Mouse (Mus musculus) kidney, embryonic 14.5 days (tissue): ENCODE data around the gene 1520401A03Rik. TPM values are rescaled to one million over a fixed set of nuclear protein-coding genes. Genes with fewer than 3 reads are reported as not detected.

ENCODE experiments used
- ATAC-seq: fragments of 200-750 bp; cut with Nextera tagmentation; 2 replicates; pipeline ENCODE4 v1.8.0; 2017; ENCODE audit warnings: moderate number of reproducible peaks, mild to moderate bottlenecking, moderate TSS enrichment, moderate library complexity; ENCODE audit not compliant: low FRiP score, low TSS enrichment
- H3K27ac ChIP-seq: fragments of 300-500 bp; sonication (generic); 2 replicates; pipeline ENCODE4 v1.5.1; 2014; ENCODE audit warnings: low read depth, mild to moderate bottlenecking, low read length, moderate library complexity, mixed read lengths
- H3K27me3 ChIP-seq: fragments of 300-500 bp; sonication (generic); 2 replicates; pipeline ENCODE4 v1.6.1; 2014; ENCODE audit warnings: mild to moderate bottlenecking, low read length; ENCODE audit not compliant: control insufficient read depth, insufficient read depth
- H3K36me3 ChIP-seq: fragments of 300-500 bp; sonication (generic); 2 replicates; pipeline ENCODE4 v1.6.1; 2014; ENCODE audit warnings: low read length, mixed read lengths; ENCODE audit not compliant: control insufficient read depth, insufficient read depth
- H3K4me1 ChIP-seq: fragments of 300-500 bp; sonication (generic); 2 replicates; pipeline ENCODE4 v1.6.1; 2014; ENCODE audit warnings: low read length, mixed read lengths; ENCODE audit not compliant: control insufficient read depth, insufficient read depth
- H3K4me2 ChIP-seq: fragments of 300-500 bp; sonication (generic); replicated peaks from 2 replicates; pipeline ENCODE4 v1.6.1; 2014; ENCODE audit warnings: low read depth, mild to moderate bottlenecking, low read length
- H3K4me3 ChIP-seq: fragments of 300-500 bp; sonication (generic); 2 replicates; pipeline ENCODE4 v1.5.1; 2014; ENCODE audit warnings: mild to moderate bottlenecking, low read length
- H3K9ac ChIP-seq: fragments of 300-500 bp; sonication (generic); 2 replicates; pipeline ENCODE4 v1.6.1; 2014; ENCODE audit warnings: low read depth, mild to moderate bottlenecking, low read length, moderate library complexity
- H3K9me3 ChIP-seq: fragments of 300-500 bp; sonication (generic); 2 replicates; pipeline ENCODE4 v1.6.1; 2016; ENCODE audit warnings: low read length; ENCODE audit not compliant: control insufficient read depth
- WGBS: fragments of 180-500 bp; shearing (Covaris S2); extraction: QIAGEN DNeasy Blood & Tissue Kit; methylation state at CpG from one replicate; pipeline ENCODE4 v1.1.7; 2014; 5-methylcytosine and 5-hydroxymethylcytosine counted together
- polyA plus RNA-seq: library from polyadenylated mRNA; unstranded; fragments of >200 nt; fragmentation: Nextera tagmentation; extraction: Ambion mirVana; gene quantifications from 2 replicates; pipeline ENCODE4 v1.2.1, GENCODE M21; 2014

The 1520401A03Rik gene
- polyA plus RNA-seq, 1 experiment from 2014 or later: 0.15 TPM

GRCm38 (mm10) chr17:23673424-23674073, 49.0 kb downstream of the 1520401A03Rik start, which contains the start of the genes Hcfc1r1 and Thoc6:
Gene Hcfc1r1 (plus strand): TSS chr17:23673596.
Gene Thoc6 (minus strand): TSS chr17:23673882.
- Histone ChIP-seq H3K27ac (peak within 1 kb of the TSS; percentile 79), H3K4me1 (peaks cover 38% of the 10 kb centered on the region; the same call in 1 of the 2 replicates), H3K9ac (peak within 1 kb of the TSS; percentile 66), H3K9me3 (no peaks in the 10 kb centered on the region), H3K27me3 (no peaks in the 10 kb centered on the region; the same call in 1 of the 2 replicates), H3K4me3 (peak within 1 kb of the TSS; percentile 59), H3K36me3 (peaks cover 17% of the 10 kb centered on the region; the same call in 1 of the 2 replicates), H3K4me2 (peak within 1 kb of the TSS; percentile 56)
- under 1% methylated on average over 45 of the region's 45 CpGs for WGBS
- peak; percentile 90 for ATAC-seq

- WGBS: 61% methylated on average over 3 of the region's 3 CpGs
- Histone ChIP-seq H3K4me2 (peak overlapping the region; percentile 56), H3K27me3 (no peaks in the 10 kb centered on the region), H3K9me3 (no peaks in the 10 kb centered on the region), H3K9ac (peak overlapping the region; percentile 66; the same call in 1 of the 2 replicates), H3K4me3 (peak overlapping the region; percentile 59), H3K36me3 (peaks cover 22% of the 10 kb centered on the region; the same call in 1 of the 2 replicates), H3K27ac (no peak overlapping the region), H3K4me1 (peaks cover 37% of the 10 kb centered on the region; the same call in 1 of the 2 replicates)
- no peak for ATAC-seq
These were observed 49.8 kb downstream of the 1520401A03Rik start for GRCm38 (mm10) chr17:23672761-23673160.

GRCm38 (mm10) chr17:23671519-23671918, 51.1 kb downstream of the 1520401A03Rik start:
- peaks cover 32% of the 10 kb centered on the region for H3K36me3 ChIP-seq
- ATAC-seq: no peak
- no peak overlapping the region for H3K4me3 ChIP-seq
- H3K9ac ChIP-seq: no peak overlapping the region
- H3K4me1 ChIP-seq: peaks cover 31% of the 10 kb centered on the region; the same call in 1 of the 2 replicates
- H3K27ac ChIP-seq: no peak overlapping the region
- 89% methylated on average over 3 of the region's 3 CpGs for WGBS
- no peaks in the 10 kb centered on the region for H3K27me3 ChIP-seq
- H3K4me2 ChIP-seq: no peak overlapping the region
- no peaks in the 10 kb centered on the region for H3K9me3 ChIP-seq

GRCm38 (mm10) chr17:23670516-23671074, 52.0 kb downstream of the 1520401A03Rik start:
- Histone ChIP-seq H3K27ac (no peak overlapping the region), H3K4me3 (no peak overlapping the region), H3K4me2 (no peak overlapping the region), H3K9ac (no peak overlapping the region), H3K9me3 (no peaks in the 10 kb centered on the region), H3K27me3 (no peaks in the 10 kb centered on the region), H3K4me1 (peaks cover 21% of the 10 kb centered on the region; the same call in 1 of the 2 replicates), H3K36me3 (peaks cover 38% of the 10 kb centered on the region)
- 91% methylated on average over 7 of the region's 7 CpGs for WGBS
- no peak for ATAC-seq

GRCm38 (mm10) chr17:23665511-23665910, 57.1 kb downstream of the 1520401A03Rik start:
- no peaks in the 10 kb centered on the region; the same call in 1 of the 2 replicates for H3K4me1 ChIP-seq
- ATAC-seq: no peak
- no peaks in the 10 kb centered on the region for H3K9me3 ChIP-seq
- no peak overlapping the region for H3K4me3 ChIP-seq
- H3K4me2 ChIP-seq: no peak overlapping the region
- peaks cover 38% of the 10 kb centered on the region for H3K36me3 ChIP-seq
- H3K9ac ChIP-seq: no peak overlapping the region
- H3K27me3 ChIP-seq: peaks cover 26% of the 10 kb centered on the region
- no peak overlapping the region for H3K27ac ChIP-seq
- WGBS: 78% methylated on average over 14 of the region's 14 CpGs

GRCm38 (mm10) chr17:23664556-23665021, 58.0 kb downstream of the 1520401A03Rik start:
- Histone ChIP-seq H3K9ac (no peak overlapping the region), H3K4me3 (no peak overlapping the region), H3K27ac (no peak overlapping the region), H3K36me3 (peaks cover 30% of the 10 kb centered on the region), H3K27me3 (peaks cover 35% of the 10 kb centered on the region), H3K4me2 (no peak overlapping the region), H3K9me3 (no peaks in the 10 kb centered on the region), H3K4me1 (no peaks in the 10 kb centered on the region; the same call in 1 of the 2 replicates)
- no peak; the same call in 1 of the 2 replicates for ATAC-seq
- WGBS: 8% methylated on average over 5 of the region's 5 CpGs

GRCm38 (mm10) chr17:23661526-23661925, 61.1 kb downstream of the 1520401A03Rik start:
- Histone ChIP-seq H3K4me1 (no peaks in the 10 kb centered on the region; the same call in 1 of the 2 replicates), H3K27me3 (peaks cover 37% of the 10 kb centered on the region), H3K4me2 (no peak overlapping the region)

GRCm38 (mm10) chr17:23660876-23661200, 61.7 kb downstream of the 1520401A03Rik start:
- ATAC-seq: 0 out of 2 replicates have a peak, but pooled peaks have one; percentile 8
- 2% methylated on average over 13 of the region's 14 CpGs for WGBS
- H3K9ac ChIP-seq: no peak overlapping the region; the same call in 1 of the 2 replicates

More at GRCm38 (mm10) chr17:23661526-23661925, 61.1 kb downstream of the 1520401A03Rik start:
- Histone ChIP-seq H3K36me3 (peaks cover 6% of the 10 kb centered on the region), H3K9ac (no peak overlapping the region), H3K27ac (no peak overlapping the region), H3K9me3 (no peaks in the 10 kb centered on the region), H3K4me3 (no peak overlapping the region)
- no peak for ATAC-seq
- WGBS: 0% methylated on average over 9 of the region's 9 CpGs

More at GRCm38 (mm10) chr17:23660876-23661200, 61.7 kb downstream of the 1520401A03Rik start:
- Histone ChIP-seq H3K9me3 (no peaks in the 10 kb centered on the region), H3K4me2 (peak overlapping the region; percentile 43), H3K27me3 (peaks cover 37% of the 10 kb centered on the region), H3K4me1 (no peaks in the 10 kb centered on the region; the same call in 1 of the 2 replicates), H3K36me3 (peaks cover under 1% of the 10 kb centered on the region; the same call in 1 of the 2 replicates), H3K27ac (no peak overlapping the region), H3K4me3 (peak overlapping the region; percentile 27)
